Mouse (Mus musculus) intestine, embryonic 15.5 days (tissue): Measurements from ENCODE around the gene Dlx1. TPM values are rescaled to one million over a fixed set of nuclear protein-coding genes. Genes with fewer than 3 reads are reported as not detected.

Experiments used
- ATAC-seq: fragments of 200-750 bp; cut with Nextera tagmentation; 2 replicates; pipeline ENCODE4 v1.8.0; 2017; ENCODE audit warnings: moderate TSS enrichment, moderate library complexity
- H3K27ac ChIP-seq: fragments of 300-500 bp; sonication (generic); 2 replicates; pipeline ENCODE4 v1.5.1; 2015; ENCODE audit warnings: mild to moderate bottlenecking, inconsistent platforms
- H3K27me3 ChIP-seq: fragments of 300-500 bp; sonication (generic); replicated peaks from 2 replicates; pipeline ENCODE4 v1.6.1; 2015; ENCODE audit warnings: inconsistent platforms
- H3K36me3 ChIP-seq: fragments of 300-500 bp; sonication (generic); 2 replicates; pipeline ENCODE4 v1.6.1; 2015; ENCODE audit warnings: inconsistent platforms
- H3K4me1 ChIP-seq: fragments of 300-500 bp; sonication (generic); replicated peaks from 2 replicates; pipeline ENCODE4 v1.6.1; 2015; ENCODE audit warnings: inconsistent platforms
- H3K4me2 ChIP-seq: fragments of 300-500 bp; sonication (generic); replicated peaks from 2 replicates; pipeline ENCODE4 v1.6.1; 2015; ENCODE audit warnings: mild to moderate bottlenecking, inconsistent platforms
- H3K4me3 ChIP-seq: fragments of 300-500 bp; sonication (generic); replicated peaks from 2 replicates; pipeline ENCODE4 v1.5.1; 2015; ENCODE audit warnings: inconsistent platforms
- H3K9ac ChIP-seq: fragments of 300-500 bp; sonication (generic); 2 replicates; pipeline ENCODE4 v1.6.1; 2015; ENCODE audit warnings: inconsistent platforms
- H3K9me3 ChIP-seq: fragments of 300-500 bp; sonication (generic); 2 replicates; pipeline ENCODE4 v1.6.1; 2016; ENCODE audit warnings: inconsistent platforms
- WGBS: fragments of 180-500 bp; shearing (Covaris S2); methylation state at CpG from one replicate; pipeline ENCODE4 v1.1.7; 2015; 5-methylcytosine and 5-hydroxymethylcytosine counted together
- polyA plus RNA-seq: library from polyadenylated mRNA; unstranded; fragments of >200 nt; fragmentation: Nextera tagmentation; extraction: Ambion mirVana; gene quantifications from 2 replicates; pipeline ENCODE4 v1.2.1, GENCODE M21; 2015

The Dlx1 gene
- polyA plus RNA-seq, 1 experiment from 2014 or later = 7.8 TPM

- Histone ChIP-seq H3K9me3 (no peaks in the 10 kb centered on the region), H3K36me3 (no peaks in the 10 kb centered on the region), H3K4me2 (peak overlapping the region; percentile 90), H3K27ac (no peak overlapping the region), H3K4me1 (no peaks in the 10 kb centered on the region), H3K4me3 (peak overlapping the region; percentile 51), H3K27me3 (no peaks in the 10 kb centered on the region), H3K9ac (peak overlapping the region; percentile 52)
- peak; percentile 85 for ATAC-seq
- 13% methylated on average over 36 of the region's 50 CpGs for WGBS
Observed at GRCm38 (mm10) chr2:71580632-71581466, 52.9 kb downstream of the Dlx1 start.

GRCm38 (mm10) chr2:71581488-71581887, 53.6 kb downstream of the Dlx1 start:
- WGBS = 63% methylated on average over 5 of the region's 5 CpGs
- no peak overlapping the region for H3K9ac ChIP-seq
- H3K27ac ChIP-seq = no peak overlapping the region
- H3K4me1 ChIP-seq = no peaks in the 10 kb centered on the region
- H3K36me3 ChIP-seq = no peaks in the 10 kb centered on the region
- peak overlapping the region; percentile 90 for H3K4me2 ChIP-seq
- no peaks in the 10 kb centered on the region for H3K27me3 ChIP-seq
- H3K9me3 ChIP-seq = no peaks in the 10 kb centered on the region
- ATAC-seq = no peak
- peak overlapping the region; percentile 51; the same call in 1 of the 2 replicates for H3K4me3 ChIP-seq

Other genes with a start within 250 kb of the Dlx1 start
- 27.3 and 29.2 TPM in 2 replicates for gene Slc25a12, start 160.4 kb upstream of the Dlx1 start, polyA plus RNA-seq
- gene Hat1, start 139.2 kb upstream of the Dlx1 start, polyA plus RNA-seq = 107 and 125 TPM in 2 replicates
- 31.9 and 32.9 TPM in 2 replicates for gene Metap1d, start 74.8 kb upstream of the Dlx1 start, polyA plus RNA-seq
- gene Dlx2, start 18.6 kb downstream of the Dlx1 start, polyA plus RNA-seq = 3.2 and 4.7 TPM in 2 replicates
- 47.6 and 48.1 TPM in 2 replicates for gene Itga6, start 217.5 kb downstream of the Dlx1 start, polyA plus RNA-seq